Mouse (Mus musculus) Muller cell, postnatal 12 days (primary cell): ENCODE measurements around the gene Cdk9.

Experiments
- DNase-seq: peaks from one replicate; pipeline ENCODE4 v3.0.0-alpha.2; 2015; ENCODE audit errors: inconsistent ontology term

Gene Cdk9

GRCm38 (mm10) chr2:32708643-32709042 lies 4.2 kb downstream of the Cdk9 start:
- DNase-seq, result peak; percentile 50

- no peak for DNase-seq
These were observed 5.9 kb downstream of the Cdk9 start for GRCm38 (mm10) chr2:32706971-32707370.

DNA sequence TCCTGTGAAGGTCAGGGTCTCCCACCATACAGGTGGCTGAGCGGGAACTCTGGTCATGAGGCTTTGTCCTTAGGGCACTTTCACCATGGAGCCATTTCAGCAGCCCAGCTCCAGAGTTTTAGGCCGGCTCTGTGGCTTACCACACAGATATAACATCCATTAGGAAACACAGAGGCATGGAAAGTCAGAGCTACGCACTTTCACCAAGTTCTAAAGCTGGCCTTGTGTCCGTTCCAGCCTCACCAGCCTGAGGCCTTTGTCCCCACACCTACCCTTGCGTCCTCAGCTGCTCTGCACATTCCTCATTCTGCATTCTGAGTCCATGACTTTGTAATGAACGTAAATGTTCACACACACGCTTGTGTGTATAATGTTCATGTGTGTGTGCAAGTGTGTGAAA lies 7.9 kb downstream of the Cdk9 start:
- no peak for DNase-seq

GRCm38 (mm10) chr2:32704021-32704421 lies 8.9 kb downstream of the Cdk9 start, which contains the start of gene Fpgs:
Fpgs (minus strand) TSS chr2:32704145.
- no peak for DNase-seq

DNA sequence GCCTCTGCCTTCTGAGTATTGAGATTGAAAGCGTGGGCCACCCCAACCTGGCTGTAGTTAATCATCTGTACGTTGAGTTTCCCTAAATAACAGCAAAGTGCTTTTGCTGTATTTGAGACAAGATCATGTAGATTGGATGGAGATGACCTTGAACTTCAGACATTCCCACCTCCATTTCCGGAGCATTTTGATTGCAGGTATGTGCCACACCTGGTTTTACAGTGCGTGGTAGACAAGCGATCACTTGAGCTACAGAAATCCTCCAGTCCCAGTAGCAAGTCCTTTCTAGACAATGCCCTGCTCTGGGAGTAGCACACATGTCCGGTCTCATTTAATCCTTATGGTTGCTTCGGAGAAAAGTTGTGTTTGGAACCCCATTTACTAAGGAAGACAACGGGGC lies 9.8 kb downstream of the Cdk9 start:
- no peak for DNase-seq

- DNase-seq, result no peak
These were observed 11.7 kb downstream of the Cdk9 start for GRCm38 (mm10) chr2:32700966-32701743.

DNA sequence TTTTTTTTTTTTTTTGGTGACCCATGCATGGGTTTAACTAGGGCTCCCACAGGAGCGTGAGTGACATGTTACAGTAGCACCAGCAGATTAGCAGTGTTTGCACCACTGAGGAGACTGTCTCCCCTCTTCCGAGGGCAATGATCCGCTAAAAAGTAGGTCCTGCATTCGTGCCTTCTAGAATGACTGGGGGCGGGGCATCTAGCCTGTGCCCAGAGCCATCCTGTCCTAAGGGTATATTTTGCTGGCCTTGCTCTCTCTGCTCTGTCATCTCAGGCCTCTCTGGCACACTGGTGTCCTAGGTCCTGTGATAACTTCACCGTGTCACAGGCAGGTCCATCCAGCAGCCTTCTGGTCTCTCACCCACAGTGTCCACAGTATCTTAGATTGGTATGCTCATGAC lies 13.2 kb downstream of the Cdk9 start:
- no peak for DNase-seq

DNA sequence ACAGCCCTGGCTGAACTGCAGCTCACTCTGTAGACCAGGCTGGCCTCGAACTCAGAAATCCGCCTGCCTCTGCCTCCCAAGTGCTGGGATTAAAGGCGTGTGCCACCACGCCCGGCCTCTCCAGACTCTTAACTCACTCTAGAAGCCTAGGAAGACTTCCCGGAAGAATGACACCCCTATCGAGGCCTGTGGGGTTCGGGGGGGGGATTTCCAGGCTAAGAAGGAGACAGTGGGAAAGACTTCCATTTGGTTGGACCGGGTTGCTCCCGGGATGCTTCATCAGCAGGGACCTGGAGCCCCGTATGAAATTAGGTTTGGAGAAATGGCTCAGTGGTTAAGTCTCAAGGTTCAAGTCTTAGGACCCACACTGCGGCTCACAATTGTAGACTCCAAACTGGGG lies 18.2 kb downstream of the Cdk9 start:
- DNase-seq, result no peak

DNA sequence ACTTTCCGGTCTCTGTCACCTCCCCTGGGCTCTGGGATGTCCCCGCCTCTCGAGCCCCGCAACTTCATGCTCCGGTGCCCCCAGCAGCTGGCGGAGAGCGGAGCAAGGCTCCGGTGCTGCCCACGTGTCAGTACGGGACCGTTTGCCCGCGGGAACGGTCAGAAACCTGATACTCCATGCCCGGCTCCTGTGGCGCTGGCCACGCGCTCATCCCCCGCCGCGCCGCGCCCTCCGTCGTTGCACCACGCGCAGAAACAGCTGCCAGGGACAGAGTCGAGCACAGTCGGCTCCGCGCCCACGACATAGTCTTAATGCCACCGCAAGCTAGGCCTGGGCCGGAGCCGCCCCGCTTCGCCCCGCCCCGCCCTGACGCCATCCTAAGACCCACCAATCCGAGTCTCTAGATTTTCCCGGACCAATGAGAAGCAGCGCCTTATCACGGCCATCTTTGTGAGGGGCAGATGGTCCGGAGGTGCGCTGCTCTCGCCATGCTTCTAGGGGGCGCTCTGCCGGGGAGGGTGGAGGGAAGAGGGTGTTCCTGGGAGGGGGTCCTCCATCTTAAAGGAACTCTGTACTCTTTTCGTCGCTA lies 19.0 kb downstream of the Cdk9 start:
- DNase-seq, result peak; percentile 99

DNA sequence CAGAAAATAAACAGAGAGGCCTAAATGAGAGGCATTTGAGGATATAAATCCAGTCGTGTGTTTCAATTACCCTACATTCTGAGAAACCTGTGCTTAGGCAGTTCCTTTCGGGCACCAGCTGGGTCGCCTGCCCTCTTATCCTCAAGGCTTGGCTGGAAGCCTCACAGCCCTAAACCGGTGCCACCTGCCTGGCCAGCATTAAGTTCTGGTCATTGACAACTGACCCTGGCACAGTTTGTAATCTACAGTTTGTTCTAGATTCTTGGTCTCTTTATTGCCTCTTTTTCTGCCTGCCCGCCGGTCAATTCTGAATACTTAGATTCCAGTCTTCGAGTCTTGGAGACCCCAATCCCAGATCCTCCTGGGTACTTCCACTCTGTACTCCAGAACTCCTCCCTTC lies 19.6 kb downstream of the Cdk9 start:
- no peak for DNase-seq

DNA sequence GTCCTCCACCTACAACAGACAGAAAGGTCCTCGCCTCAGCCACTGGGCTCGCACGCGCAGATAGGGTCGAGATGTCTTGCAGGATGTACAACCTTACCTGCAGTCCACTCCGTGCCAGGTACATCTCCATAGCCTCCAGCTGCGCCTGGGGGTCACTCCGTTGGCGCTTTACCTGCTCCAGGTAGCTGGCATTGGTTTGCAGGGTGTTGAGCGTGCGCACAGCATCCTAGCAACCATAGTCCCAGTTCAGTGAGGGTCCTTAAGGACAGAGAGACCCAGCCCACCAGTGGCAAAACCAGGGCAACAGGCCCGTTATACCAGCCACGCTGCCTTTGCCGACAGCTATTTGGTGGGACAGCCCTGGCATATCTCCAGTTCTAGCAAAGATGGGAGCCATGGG lies 20.4 kb downstream of the Cdk9 start:
- no peak for DNase-seq

DNA sequence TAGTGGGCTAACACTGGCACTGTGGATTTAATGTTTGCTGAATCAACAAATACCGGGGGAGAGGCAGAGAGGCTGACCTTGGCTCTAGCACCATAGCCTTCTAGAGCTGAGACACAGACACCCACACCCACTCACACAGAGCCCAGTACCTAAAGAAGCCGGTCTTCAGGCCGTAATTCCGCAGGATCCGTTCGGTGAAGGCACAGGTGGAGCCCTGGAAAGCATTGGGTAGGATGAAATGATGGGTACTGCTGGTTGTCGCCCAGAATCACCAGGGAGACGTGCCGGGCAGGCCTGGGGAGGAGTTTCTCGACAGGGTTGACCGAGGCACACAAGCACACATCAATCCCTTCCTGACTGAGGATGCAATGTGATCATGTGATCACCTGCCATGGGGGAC lies 21.8 kb downstream of the Cdk9 start:
- no peak for DNase-seq

DNA sequence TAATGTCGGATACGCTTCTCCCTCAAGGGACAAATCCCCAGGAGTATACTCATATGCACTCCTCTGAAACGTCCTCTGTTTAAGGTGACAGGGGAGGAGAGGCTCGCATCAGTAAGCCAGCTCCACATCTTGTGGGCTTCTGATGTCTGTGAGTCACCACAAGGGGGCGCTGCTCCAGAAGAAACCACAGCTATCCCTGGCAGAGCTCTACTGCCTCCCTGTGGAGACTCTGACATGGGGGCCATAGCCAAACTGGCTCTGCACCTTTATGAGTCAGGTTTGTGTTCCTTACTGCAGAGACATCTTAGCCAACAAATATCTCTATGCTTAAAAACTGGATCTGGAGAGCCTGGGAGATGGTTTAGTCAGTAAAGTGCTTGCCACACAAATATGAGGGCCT lies 23.5 kb downstream of the Cdk9 start:
- DNase-seq, result peak; percentile 78

- DNase-seq, result no peak
These were observed 25.3 kb downstream of the Cdk9 start for GRCm38 (mm10) chr2:32687562-32687961.

GRCm38 (mm10) chr2:32686640-32687039 lies 26.2 kb downstream of the Cdk9 start:
- no peak for DNase-seq

DNA sequence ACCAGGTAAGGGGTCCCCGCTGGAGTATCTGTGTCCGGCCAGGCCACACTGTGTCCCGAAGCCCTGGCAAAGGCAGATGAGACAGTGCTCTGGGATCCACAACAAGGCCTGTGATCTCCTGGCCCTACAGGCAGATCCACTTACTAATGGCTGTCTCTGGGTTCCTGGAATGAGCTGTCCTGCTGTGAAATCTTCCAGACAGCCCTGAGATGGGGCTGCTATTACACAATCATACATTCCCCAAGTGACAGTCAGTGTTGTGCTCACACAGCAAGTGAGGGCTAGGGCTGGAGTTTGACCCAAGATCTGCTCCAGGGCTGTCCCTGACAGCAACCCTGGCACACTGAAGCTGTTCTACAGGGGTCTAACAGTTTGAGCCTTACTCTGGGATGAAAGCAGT lies 27.1 kb downstream of the Cdk9 start:
- DNase-seq, result peak; percentile 94

GRCm38 (mm10) chr2:32684681-32685428 lies 28.0 kb downstream of the Cdk9 start:
- DNase-seq, result no peak

GRCm38 (mm10) chr2:32683701-32684100 lies 29.2 kb downstream of the Cdk9 start:
- no peak for DNase-seq

GRCm38 (mm10) chr2:32682721-32683417 lies 30.0 kb downstream of the Cdk9 start:
- DNase-seq, result no peak

- DNase-seq, result peak; percentile 44
These were observed 31.1 kb downstream of the Cdk9 start for GRCm38 (mm10) chr2:32681754-32682153.

DNA sequence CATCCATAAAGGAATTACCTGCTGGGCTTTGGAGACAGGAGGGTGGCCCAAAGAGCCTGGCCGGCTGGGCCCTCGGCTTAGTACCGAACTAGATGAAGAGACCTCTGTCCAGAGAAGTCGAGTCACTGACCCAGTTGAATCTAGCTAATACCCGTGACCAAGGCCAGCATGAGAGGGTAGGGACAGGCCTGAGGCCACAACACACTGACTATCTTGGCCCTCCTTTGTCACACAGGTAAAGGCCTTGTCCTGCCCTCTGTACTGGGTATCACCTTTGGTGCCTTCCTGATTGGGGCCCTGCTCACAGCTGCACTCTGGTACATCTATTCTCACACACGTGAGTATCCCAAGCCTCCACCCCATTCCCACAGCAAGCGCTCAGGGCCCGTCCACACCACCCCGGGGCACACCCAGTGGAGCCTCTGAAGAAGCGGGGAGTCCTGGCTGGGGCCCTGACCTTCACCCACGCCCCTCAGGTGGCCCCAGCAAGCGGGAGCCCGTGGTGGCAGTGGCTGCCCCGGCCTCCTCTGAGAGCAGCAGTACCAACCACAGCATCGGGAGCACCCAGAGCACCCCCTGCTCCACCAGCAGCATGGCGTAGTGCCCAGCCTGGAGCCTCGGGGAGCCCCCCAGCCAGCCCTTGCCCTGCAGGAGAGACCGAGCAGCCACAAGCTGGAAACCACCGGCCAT lies 31.8 kb downstream of the Cdk9 start:
- no peak for DNase-seq

DNA sequence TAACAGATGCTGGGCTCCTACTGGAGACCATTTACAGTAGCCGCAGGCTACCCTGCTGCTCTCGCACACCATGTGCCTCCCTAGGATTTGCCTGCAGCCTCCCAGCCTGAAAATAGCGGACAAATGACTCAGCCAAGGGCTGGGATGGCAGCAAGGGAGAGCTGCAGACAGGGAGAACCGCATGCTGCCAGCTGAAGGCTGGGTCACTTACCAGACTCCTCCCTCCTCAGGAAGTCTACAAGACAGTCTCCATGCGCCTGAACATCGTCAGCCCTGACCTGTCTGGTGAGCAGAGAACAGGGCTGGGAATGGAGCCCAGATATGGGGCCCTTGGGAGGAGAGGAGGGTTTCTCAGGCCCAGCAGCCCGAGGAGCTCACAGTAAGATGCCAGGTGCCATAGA lies 32.8 kb downstream of the Cdk9 start:
- DNase-seq, result peak; percentile 86
